Mouse (Mus musculus): ENCODE results near the gene Canx.

DNA sequence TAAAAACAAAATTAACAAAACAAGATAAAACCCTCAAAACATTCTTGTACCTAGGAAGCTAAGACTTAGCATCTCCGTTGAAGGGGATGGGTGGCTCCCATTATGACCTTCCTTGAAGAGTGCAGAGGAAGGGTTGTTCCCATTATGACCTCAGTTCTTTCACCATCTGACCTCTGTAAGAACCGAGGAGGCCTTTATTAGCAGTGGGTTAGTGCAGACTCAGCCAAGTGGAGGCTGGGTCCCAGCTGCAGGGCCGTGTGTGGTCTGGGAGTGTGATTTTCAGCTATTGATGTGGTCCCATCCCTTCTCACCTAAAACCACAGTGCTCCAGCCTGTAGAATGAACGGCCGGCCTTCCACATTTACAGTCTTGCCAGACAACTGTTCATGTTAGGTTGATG is 80.2 kb downstream of the Canx start:
- no peak for TF ChIP-seq EP300 (IDR thresholded peaks at IDR 0.05; ENCODE audit: low read length)
- TF ChIP-seq CTCF (conservative IDR thresholded peaks at IDR 0.05 in 1 of 2, IDR thresholded peaks at IDR 0.05 in 1 of 2; ENCODE audit: low read depth in 2 of 2, low read length in 2 of 2) = no peak
- no peak for TF ChIP-seq MEF2A (IDR thresholded peaks at IDR 0.05; ENCODE audit: borderline replicate concordance, low read depth, low read length)
- no peak for TF ChIP-seq SMC3 (IDR thresholded peaks at IDR 0.05; ENCODE audit: low read depth, low read length)
- TF ChIP-seq MAZ (IDR thresholded peaks at IDR 0.05; ENCODE audit: low read depth, low read length) = no peak
- no peak for TF ChIP-seq ELF1 (IDR thresholded peaks at IDR 0.05; ENCODE audit: low read depth, low read length)
- TF ChIP-seq ZMIZ1 (IDR thresholded peaks at IDR 0.05; ENCODE audit: low read depth, low read length) = no peak
- TF ChIP-seq NRF1 (IDR thresholded peaks at IDR 0.05; ENCODE audit: low read depth, low read length) = no peak
- TF ChIP-seq JUND (conservative IDR thresholded peaks at IDR 0.05; ENCODE audit: low read depth, low read length) = no peak
- TF ChIP-seq E2F4 (IDR thresholded peaks at IDR 0.05; ENCODE audit: insufficient replicate concordance, low read depth, low read length) = no peak
- TF ChIP-seq JUN (IDR thresholded peaks at IDR 0.05; ENCODE audit: insufficient read depth, low read depth, low read length) = no peak
- no peak for TF ChIP-seq GABPA (IDR thresholded peaks at IDR 0.05; ENCODE audit: insufficient replicate concordance, low read depth, low read length)
- no peak for TF ChIP-seq UBTF (IDR thresholded peaks at IDR 0.05; ENCODE audit: low read depth, low read length)
- TF ChIP-seq POLR2A (IDR thresholded peaks at IDR 0.05; ENCODE audit: low read depth, low read length) = no peak

Measured in CH12.LX (cell line).